Mouse (Mus musculus): ENCODE data around the gene Pa2g4. TPM values are rescaled to one million over a fixed set of nuclear protein-coding genes. Genes with fewer than 3 reads are reported as not detected.
A peak's percentile ranks its signal among the peaks of the same experiment; 100 is the strongest.

Pa2g4 gene
- total RNA-seq, 1 experiment, result 170 TPM

GRCm38 (mm10) chr10:128536266-128536940 lies 29.4 kb downstream of the Pa2g4 start:
- no peaks in the 10 kb centered on the region for H3K36me3 ChIP-seq (ENCODE audit: control insufficient read depth, insufficient read depth, low read length, poor library complexity, severe bottlenecking)
- peak; percentile 82; the same call in 1 of the 2 replicates for TF ChIP-seq ZC3H11A (IDR thresholded peaks at IDR 0.05; ENCODE audit: borderline replicate concordance, low read depth, low read length)
- no peak for TF ChIP-seq ZNF384 (IDR thresholded peaks at IDR 0.05; ENCODE audit: low read depth, low read length)
- TF ChIP-seq HCFC1 (IDR thresholded peaks at IDR 0.05; ENCODE audit: borderline replicate concordance, insufficient read depth, low read length), result 0 out of 2 replicates have a peak, but pooled peaks have one; percentile 54
- DNase-seq (ENCODE audit: low read depth, low spot score), result peak; percentile 93
- in situ Hi-C loops (cut with MboI; ENCODE audit: low sequenced_read_pairs in 2 of 2, unreplicated experiment in 2 of 2), result no loop called here
- H3K4me1 ChIP-seq (ENCODE audit: control insufficient read depth in 2 of 2, insufficient read depth in 2 of 2, low read length in 2 of 2, poor library complexity in 1 of 2), result peaks cover 3 to 5% of the 10 kb centered on the region in 2 experiments; a peak in 3 of 4 replicates
- no peak overlapping the region for H3K9ac ChIP-seq (ENCODE audit: insufficient read depth, low read depth, low read length, poor library complexity, severe bottlenecking)
- H3K9me3 ChIP-seq (ENCODE audit: control insufficient read depth, insufficient read depth, low read depth, low read length), result no peaks in the 10 kb centered on the region
- H3K27ac ChIP-seq (ENCODE audit: insufficient read depth, low read depth, low read length, poor library complexity, severe bottlenecking), result no peak overlapping the region
- peak overlapping the region in 1 of 2 experiments; percentile 34; a peak in 2 of 4 replicates for H3K4me3 ChIP-seq (ENCODE audit: insufficient read depth in 1 of 2, low read depth in 1 of 2, low read length in 2 of 2, poor library complexity in 1 of 2, severe bottlenecking in 1 of 2)

GRCm38 (mm10) chr10:128535624-128536265 lies 30.0 kb downstream of the Pa2g4 start:
- Histone ChIP-seq H3K27ac (ENCODE audit: insufficient read depth, low read depth, low read length, poor library complexity, severe bottlenecking) (no peak overlapping the region), H3K4me1 (ENCODE audit: control insufficient read depth in 2 of 2, insufficient read depth in 2 of 2, low read length in 2 of 2, poor library complexity in 1 of 2) (peaks cover 3 to 5% of the 10 kb centered on the region in 2 experiments; a peak in 3 of 4 replicates), H3K36me3 (ENCODE audit: control insufficient read depth, insufficient read depth, low read length, poor library complexity, severe bottlenecking) (no peaks in the 10 kb centered on the region), H3K4me3 (ENCODE audit: insufficient read depth in 1 of 2, low read depth in 1 of 2, low read length in 2 of 2, poor library complexity in 1 of 2, severe bottlenecking in 1 of 2) (peak overlapping the region in 1 of 2 experiments; percentile 34; a peak in 2 of 4 replicates), H3K9ac (ENCODE audit: insufficient read depth, low read depth, low read length, poor library complexity, severe bottlenecking) (no peak overlapping the region), H3K9me3 (ENCODE audit: control insufficient read depth, insufficient read depth, low read depth, low read length) (no peaks in the 10 kb centered on the region)
- in situ Hi-C loops (cut with MboI; ENCODE audit: low sequenced_read_pairs in 2 of 2, unreplicated experiment in 2 of 2), result no loop called here
- no peak for DNase-seq (ENCODE audit: low read depth, low spot score)
- TF ChIP-seq MAFK (IDR thresholded peaks at IDR 0.05; ENCODE audit: insufficient read depth, low read depth, low read length) (no peak), HCFC1 (IDR thresholded peaks at IDR 0.05; ENCODE audit: borderline replicate concordance, insufficient read depth, low read length) (no peak), ZNF384 (IDR thresholded peaks at IDR 0.05; ENCODE audit: low read depth, low read length) (no peak), CHD2 (IDR thresholded peaks at IDR 0.05; ENCODE audit: low read depth, low read length) (no peak), ZC3H11A (IDR thresholded peaks at IDR 0.05; ENCODE audit: borderline replicate concordance, low read depth, low read length) (no peak)

- Histone ChIP-seq H3K4me1 (ENCODE audit: control insufficient read depth in 2 of 2, insufficient read depth in 2 of 2, low read length in 2 of 2, poor library complexity in 1 of 2) (peaks cover 3 to 5% of the 10 kb centered on the region in 2 experiments; a peak in 3 of 4 replicates), H3K9ac (ENCODE audit: insufficient read depth, low read depth, low read length, poor library complexity, severe bottlenecking) (no peak overlapping the region), H3K27ac (ENCODE audit: insufficient read depth, low read depth, low read length, poor library complexity, severe bottlenecking) (no peak overlapping the region), H3K36me3 (ENCODE audit: control insufficient read depth, insufficient read depth, low read length, poor library complexity, severe bottlenecking) (no peaks in the 10 kb centered on the region), H3K9me3 (ENCODE audit: control insufficient read depth, insufficient read depth, low read depth, low read length) (no peaks in the 10 kb centered on the region), H3K4me3 (ENCODE audit: insufficient read depth in 1 of 2, low read depth in 1 of 2, low read length in 2 of 2, poor library complexity in 1 of 2, severe bottlenecking in 1 of 2) (no peak overlapping the region)
- no peak for DNase-seq (ENCODE audit: low read depth, low spot score)
- in situ Hi-C loops (cut with MboI; ENCODE audit: low sequenced_read_pairs in 2 of 2, unreplicated experiment in 2 of 2), result no loop called here
- no peak for TF ChIP-seq ZNF384 (IDR thresholded peaks at IDR 0.05; ENCODE audit: low read depth, low read length)
- TF ChIP-seq ZC3H11A (IDR thresholded peaks at IDR 0.05; ENCODE audit: borderline replicate concordance, low read depth, low read length), result no peak
- no peak for TF ChIP-seq MAFK (IDR thresholded peaks at IDR 0.05; ENCODE audit: insufficient read depth, low read depth, low read length)
- no peak for TF ChIP-seq HCFC1 (IDR thresholded peaks at IDR 0.05; ENCODE audit: borderline replicate concordance, insufficient read depth, low read length)
- TF ChIP-seq CHD2 (IDR thresholded peaks at IDR 0.05; ENCODE audit: low read depth, low read length), result no peak
Measured at GRCm38 (mm10) chr10:128535206-128535605, 30.6 kb downstream of the Pa2g4 start.

- H3K27ac ChIP-seq (ENCODE audit: insufficient read depth, low read depth, low read length, poor library complexity, severe bottlenecking), result no peak overlapping the region
- in situ Hi-C loops (cut with MboI; ENCODE audit: low sequenced_read_pairs in 2 of 2, unreplicated experiment in 2 of 2), result no loop called here
- DNase-seq (ENCODE audit: low read depth, low spot score), result no peak
- TF ChIP-seq ZNF384 (IDR thresholded peaks at IDR 0.05; ENCODE audit: low read depth, low read length), result no peak
- no peak for TF ChIP-seq MAFK (IDR thresholded peaks at IDR 0.05; ENCODE audit: insufficient read depth, low read depth, low read length)
- no peak for TF ChIP-seq ZC3H11A (IDR thresholded peaks at IDR 0.05; ENCODE audit: borderline replicate concordance, low read depth, low read length)
- TF ChIP-seq HCFC1 (IDR thresholded peaks at IDR 0.05; ENCODE audit: borderline replicate concordance, insufficient read depth, low read length), result no peak
- TF ChIP-seq CHD2 (IDR thresholded peaks at IDR 0.05; ENCODE audit: low read depth, low read length), result no peak
- 0 out of 2 replicates have a peak overlapping the region, but pooled peaks have one; percentile 34 for H3K9ac ChIP-seq (ENCODE audit: insufficient read depth, low read depth, low read length, poor library complexity, severe bottlenecking)
- peak overlapping the region; percentile 28 to 89; a peak in 3 of 4 replicates for H3K4me3 ChIP-seq (ENCODE audit: insufficient read depth in 1 of 2, low read depth in 1 of 2, low read length in 2 of 2, poor library complexity in 1 of 2, severe bottlenecking in 1 of 2)
- no peaks in the 10 kb centered on the region for H3K9me3 ChIP-seq (ENCODE audit: control insufficient read depth, insufficient read depth, low read depth, low read length)
- H3K36me3 ChIP-seq (ENCODE audit: control insufficient read depth, insufficient read depth, low read length, poor library complexity, severe bottlenecking), result peaks cover 2% of the 10 kb centered on the region; the same call in 1 of the 2 replicates
- H3K4me1 ChIP-seq (ENCODE audit: control insufficient read depth in 2 of 2, insufficient read depth in 2 of 2, low read length in 2 of 2, poor library complexity in 1 of 2), result peaks cover 0 to 3% of the 10 kb centered on the region in 2 experiments; a peak in 1 of 4 replicates
Measured at GRCm38 (mm10) chr10:128526366-128527356, 39.1 kb downstream of the Pa2g4 start.
